Mouse (Mus musculus): ENCODE data around the gene Pus7l.
A peak's percentile ranks its signal among the peaks of the same experiment; 100 is the strongest.

The Pus7l gene

DNA sequence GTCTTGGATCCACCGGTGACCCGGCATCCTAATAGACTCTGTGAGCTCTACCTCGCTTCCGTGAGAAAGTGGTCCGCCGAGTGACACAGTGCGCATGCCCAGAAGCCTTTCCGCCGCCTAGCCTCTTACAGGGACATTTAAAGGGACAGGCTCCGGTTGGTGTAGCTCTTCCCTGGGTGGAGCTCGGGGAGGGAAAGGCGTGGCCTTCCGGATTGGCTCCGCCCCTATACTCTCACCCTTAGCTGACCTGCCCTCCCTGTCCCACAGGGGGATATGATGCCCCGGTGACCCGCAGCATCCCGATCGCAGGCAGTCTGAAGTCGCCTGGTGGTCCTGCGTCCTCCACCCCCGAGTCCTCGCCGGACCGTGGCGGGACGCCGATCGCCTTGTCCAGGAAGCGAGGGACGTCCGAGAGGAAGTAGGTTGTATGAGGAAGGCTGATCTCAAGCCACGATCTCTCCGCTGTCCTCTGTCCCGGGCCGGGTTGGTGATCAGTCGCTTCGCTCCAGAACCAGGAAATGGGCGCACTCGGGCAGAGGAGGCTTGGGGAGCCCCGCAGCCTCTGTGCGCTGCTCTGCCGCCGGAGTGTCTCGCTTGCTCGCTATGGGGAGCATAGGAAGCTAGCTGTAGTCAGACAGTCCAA, at the start of gene Pus7l, which contains the start of gene Irak4:
Gene Pus7l, minus strand, starts transcription at position 139 of the 643 bp plus-strand sequence.
Gene Irak4, plus strand, starts transcription at position 235 of the 643 bp plus-strand sequence.
- DNase-seq, result peak; percentile 95 to 96

DNA sequence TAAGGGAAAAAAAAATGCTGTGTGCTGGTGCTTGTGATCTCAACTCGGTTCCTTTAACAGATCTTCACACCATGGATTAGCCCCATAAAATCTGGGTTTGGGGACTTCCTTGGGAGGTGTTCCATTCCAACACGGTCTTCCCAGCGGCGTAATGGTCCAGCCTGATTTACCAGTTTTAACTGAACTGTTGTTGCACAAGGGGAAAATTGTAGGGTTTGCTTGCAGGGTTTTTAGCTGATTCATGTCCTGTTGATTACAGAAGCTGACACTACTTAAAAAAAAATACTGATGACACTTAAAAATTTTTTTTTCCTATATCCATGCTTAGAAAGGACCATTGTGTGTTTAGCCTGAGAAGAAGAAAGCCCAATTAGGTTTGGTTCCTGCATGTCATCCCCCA, 48.0 kb upstream of the Pus7l start:
- no peak for DNase-seq

DNA sequence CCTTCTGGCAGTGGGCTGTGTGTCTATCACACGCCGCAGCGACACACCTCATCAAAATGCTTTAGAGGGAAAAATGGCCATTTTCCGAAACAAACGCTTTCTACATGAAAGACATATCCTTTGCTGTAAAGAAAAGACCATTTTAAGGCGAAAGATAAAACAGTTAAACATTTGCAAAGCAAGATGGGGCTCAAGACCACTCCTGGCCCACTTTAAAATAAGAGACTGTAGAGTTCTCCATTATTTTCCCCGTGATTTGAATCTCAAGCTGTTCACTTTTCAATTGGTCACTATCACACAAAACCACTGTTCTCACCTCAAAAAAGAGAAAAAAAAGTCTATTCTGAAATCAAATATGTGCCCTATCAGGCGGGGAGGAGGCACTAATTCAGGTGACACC, 46.7 kb upstream of the Pus7l start:
- no peak for DNase-seq

DNA sequence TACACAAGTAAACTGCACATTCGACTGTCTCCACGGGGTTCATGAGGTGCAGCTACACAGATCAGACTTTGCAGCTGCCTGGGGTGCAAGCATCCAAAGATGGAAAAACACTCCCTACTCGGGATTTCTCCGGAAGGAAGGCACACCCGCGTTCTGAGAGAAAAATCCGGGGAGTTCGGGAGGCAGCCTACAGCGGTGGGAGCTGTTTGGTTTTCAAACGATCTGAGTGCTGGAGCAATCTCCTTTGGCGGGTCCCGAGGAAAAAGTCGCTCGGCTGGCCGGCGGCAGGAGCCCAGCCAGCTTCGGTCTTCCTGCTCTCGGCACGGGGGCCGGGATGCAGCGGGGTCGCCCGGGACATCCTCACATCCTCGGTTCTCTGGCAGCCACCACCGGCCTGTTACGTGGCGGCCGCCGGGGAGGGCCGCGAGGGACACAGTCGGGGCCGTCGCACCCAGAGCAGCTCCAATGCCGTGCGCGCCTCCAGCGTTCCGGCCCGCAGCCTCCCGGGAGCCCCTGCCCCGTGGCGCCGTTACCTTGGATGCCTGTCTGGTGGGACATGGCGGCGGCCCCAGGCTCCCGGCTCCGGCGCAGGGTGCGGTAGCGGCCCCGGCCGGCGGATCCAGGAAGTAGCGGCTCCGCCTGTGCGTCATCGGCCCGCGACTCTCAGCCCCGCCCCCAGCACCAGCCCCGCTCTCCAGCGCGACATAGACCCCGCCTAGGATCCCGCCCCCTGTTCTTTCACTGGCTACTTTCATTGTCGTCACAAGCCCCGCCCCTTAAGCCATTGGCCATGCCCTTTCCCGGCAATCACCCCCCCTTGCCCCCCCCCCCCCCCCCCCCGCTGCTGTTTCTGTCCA, 46.1 kb upstream of the Pus7l start, which contains the start of gene Twf1:
Gene Twf1, minus strand, starts transcription at position 671 of the 857 bp plus-strand sequence.
- DNase-seq, result peak; percentile 99 to 100

DNA sequence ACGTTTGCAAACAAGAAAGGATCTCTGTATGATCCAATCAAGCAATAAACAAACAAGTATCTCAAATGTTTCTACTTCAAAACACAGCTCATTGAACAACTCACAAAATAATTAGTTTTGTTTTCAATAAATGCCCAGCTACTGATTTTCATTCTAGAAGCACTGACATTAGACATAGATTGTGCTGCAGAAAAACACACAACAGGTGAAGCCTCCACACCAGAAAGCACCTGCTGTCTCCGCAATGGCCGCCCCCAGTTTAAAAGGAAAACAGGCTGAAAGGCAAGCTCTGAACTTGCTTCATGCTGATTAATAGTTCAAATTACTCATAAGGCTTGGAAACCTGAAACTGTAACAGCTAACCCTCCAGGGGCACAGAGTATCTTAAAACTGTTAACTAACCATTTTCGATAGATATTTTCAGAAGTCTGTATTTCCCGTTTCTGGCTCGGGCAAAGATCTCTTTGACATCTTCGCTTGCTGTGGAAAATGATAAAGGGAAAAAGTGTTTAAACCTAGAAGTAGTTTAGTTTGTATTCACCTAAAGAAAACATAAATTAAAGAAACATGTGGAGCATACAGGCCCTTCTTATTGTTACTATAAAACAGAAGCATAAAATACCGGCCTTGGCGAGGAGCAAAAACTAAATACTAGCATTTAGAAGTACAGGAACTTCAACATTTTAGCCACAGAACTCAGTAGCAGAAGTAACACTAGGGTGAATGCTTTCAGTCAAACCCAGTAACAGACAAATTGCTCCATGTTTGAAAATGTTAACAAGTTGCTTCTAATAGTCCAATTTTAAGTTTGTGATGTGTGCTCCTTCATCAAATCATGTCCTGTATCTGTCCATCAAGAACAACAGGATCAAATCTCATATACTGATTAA, 44.7 kb upstream of the Pus7l start:
- DNase-seq, result no peak

DNA sequence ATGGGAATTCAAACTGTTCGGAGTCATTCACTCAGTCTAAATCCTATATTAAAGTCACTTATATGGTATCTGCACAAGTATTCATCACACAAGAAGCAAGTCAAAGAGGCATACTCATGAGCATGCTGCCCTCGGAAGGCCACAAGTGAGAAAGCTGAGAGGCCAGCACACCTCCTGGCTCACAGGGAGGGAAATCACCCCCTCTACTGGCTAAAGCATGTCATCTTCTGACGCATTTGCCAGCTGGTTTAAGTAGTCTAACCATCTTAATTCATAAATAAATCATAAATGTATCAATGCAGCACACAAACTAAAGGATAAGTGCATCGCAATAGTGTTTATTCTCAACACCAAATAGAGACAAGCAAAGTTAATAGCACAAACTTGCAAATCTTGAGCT, 41.4 kb upstream of the Pus7l start:
- DNase-seq, result no peak

DNA sequence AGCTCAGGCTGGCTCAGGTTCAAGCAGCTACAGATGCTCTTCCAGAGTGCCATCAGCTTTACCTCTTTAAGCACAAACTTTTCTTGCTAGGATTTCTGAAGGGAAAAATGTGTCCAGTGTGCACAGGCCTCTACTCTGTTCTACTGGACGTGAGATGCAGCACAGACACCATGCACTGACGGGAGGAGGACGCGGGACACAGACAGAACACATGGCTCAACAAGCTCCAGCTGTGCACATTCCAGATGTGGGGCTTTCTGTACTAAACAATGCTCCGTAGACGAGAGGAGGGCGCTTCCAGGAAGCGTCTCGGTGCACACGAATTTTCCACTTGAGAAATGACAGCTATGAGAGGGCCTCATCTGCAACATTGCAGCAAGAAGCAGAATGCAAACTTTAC, 39.8 kb upstream of the Pus7l start:
- DNase-seq, result no peak

DNA sequence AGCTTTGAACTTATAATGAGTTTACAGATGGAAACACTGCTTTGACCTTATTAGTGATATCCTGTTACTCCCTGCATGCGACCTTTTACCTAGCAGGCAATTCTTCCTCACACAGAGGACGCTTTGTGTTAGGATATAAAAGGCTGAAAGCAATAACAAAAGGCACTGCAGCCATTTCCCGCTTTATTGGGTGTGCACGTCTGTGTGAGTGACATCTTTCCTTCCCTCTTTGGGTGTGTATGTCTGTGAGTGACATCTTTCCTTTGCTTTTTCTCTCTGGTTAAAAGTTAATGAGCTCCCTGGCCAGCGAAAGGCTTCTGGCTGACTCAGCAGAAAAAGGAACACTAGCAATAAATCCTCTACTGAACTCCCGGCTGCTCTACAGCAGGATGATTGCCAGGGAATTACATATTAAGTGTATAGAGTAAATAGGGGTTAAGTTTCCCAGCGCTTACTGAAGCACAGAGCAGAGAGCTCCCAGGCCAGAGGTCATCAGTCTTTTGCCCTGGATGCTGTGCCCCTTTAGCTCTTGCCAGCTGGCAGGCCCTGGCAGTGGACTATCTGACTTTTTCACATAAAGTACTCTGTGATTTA, 38.8 kb upstream of the Pus7l start:
- DNase-seq, result peak; percentile 45 to 77

DNA sequence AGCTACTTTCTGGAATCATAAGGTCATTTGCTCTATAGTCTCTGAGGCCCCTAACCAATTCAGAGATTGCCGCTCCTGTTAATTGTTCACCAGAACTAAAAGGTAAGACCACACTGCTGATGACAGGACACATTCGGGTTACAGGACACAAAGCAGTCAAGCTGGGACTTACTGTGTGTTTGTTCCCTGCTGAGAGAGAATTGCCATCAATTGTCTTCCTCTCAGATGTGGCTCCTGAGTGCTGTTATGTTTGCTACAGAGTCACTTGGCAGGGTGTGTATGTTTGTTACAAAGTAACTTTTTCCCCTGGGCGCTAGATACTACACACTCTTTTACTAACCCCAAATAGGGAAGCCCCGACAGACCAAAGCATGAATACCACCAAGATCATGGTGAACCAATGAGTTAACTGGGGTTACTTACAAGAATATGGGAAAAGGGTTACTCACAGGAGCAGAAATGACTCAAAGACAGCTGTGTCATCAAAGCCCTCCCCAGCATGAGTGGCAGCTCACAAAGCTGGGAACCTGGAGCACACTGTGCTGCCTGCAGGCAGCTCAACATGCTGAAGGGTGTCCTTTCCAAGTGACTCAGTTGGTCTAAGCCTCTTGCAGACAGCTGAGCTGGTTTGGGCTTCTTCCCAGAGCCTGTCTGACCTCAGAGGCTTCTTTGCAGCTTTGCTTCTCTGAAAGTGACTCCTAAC, 31.4 kb upstream of the Pus7l start:
- DNase-seq, result no peak

DNA sequence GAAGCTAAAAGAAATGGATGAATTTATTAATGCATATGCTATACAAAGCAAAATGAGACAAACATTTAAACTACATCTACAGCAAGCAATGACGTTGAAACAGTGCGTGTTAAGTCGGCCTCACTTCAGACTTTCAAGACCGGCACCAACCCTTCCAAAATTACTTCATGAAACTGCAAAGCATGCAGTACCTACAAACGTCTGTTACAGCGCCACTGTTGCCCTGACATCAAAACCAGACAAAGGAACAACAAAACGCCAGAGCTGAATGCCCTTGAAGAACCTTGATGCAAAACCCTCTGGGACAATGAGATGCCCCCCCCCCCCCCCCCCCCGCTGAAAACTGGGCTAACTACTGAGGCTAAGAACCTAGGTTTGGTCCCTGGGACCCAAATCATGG, 29.4 kb upstream of the Pus7l start:
- no peak for DNase-seq

DNA sequence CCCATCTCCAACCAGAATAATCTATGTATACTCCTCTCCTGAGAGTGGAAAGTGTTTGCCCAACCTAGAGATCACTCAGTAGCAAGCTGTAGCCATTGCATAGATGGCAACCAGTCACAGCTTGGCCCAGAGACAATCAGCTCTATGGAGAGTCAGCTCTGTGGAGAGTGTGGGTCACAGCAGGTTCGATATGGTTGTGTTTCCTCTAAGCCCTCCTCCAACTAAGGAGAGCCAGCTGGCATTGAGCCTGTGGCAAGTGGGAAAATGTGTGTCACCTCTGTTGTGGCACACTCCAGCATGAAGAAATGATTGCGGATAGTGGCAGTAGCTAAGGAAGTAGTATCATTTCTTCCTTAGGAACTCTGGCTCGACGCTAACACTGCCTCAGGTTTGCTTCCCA, 28.2 kb upstream of the Pus7l start:
- DNase-seq, result no peak

DNA sequence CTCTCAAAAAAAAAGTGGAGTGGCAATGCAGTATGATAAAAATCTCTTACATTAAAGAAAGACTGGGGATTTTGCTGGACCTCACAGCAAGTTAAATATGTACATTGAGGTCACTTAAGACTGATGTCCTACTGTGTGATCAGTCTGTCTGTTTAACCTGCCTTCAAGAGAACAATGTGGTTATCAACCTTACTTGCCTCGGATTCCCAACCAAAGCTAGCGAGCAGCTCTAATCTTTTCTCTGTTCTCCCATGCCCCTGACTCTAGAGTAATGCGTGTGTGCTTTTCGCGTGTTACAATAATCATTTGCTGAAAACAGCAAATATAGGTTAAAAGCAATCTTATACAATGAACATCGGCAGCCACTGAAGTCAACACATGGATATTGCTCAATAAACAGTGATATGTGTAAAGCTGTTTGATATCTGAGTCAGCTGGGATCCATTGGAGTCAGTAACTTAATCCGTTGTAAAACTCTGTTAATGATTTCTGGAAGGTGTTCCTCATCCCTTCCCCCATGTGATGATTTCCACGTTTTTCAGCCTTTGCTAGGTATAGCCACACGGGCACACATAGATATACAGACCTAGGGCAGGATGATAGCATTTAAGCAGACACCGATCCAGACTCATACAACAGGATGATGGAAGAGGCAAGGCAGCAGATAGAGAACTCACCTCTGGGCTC, 25.3 kb upstream of the Pus7l start:
- no peak for DNase-seq

DNA sequence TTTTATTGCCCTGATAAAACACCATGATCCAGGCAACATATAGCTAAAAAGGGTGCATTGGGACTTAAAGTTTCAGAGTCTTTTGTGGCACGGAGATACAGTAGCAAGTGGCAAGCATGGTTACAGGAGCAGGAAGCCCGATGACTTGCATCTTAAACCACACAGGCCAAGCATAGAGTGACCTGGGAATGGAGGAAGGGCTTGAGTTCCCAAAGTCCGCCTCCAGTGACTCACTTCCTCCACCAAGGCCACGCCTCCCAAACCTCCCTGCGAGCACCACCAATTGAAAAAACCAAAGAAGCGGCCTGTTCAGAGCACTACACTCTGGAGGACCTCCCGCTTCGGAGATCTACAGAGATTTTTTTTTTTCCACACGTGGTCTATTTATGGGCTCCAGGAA, 22.5 kb upstream of the Pus7l start:
- DNase-seq, result no peak

DNA sequence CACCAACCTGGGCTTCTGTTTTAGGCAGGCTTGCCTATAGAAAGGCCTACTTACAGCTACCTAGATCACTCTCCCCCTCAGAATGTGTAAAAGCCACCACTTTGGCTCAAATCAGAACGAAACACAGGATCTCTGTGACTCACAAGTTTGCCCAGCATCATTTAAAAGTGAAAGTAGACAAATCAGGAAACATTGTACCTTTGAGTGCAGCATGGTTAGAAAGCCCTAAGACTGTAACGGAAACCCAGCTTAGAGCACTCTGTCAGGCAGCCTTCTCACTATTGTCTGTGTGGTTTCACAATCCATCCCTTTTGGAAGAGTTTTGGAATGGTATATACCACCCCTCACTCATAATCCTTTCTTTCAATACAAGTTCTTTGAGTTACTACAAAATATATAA, 21.6 kb upstream of the Pus7l start:
- DNase-seq, result no peak

DNA sequence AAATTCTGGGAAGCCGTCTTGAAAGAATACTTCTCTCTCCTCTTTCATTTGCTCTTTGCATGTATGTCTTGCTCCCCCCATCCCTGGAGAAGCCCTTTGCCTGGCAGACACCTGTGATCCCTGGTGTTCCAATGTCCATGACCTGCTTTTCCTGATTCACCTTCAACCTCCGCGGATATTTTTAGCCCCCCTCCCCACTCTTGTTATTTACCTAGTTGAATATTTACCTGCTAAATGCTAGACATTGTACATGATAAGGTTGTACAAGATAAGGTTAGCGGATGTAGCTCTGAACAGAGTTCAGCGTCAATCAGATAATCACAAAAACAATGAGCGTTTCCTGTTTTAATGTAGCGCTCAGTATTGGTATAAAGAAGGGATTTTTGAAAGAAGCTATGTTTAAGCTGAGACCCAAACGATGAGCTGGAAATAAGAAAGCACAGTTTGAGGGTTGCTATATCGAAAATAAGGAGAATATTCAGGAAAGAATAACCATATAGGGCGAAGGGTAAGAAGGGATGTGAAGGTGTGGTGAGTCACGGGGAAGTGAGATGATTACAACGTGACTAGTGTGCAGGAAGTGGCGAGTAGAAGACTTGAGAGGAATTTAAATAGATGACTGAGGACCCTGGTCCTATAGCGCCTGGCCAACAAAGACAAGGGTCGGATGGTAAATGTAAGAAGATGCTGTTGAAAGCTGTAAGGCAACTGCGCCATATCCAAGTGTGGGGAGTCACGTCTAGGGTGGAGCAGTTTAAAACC, 15.7 kb upstream of the Pus7l start:
- DNase-seq, result no peak

DNA sequence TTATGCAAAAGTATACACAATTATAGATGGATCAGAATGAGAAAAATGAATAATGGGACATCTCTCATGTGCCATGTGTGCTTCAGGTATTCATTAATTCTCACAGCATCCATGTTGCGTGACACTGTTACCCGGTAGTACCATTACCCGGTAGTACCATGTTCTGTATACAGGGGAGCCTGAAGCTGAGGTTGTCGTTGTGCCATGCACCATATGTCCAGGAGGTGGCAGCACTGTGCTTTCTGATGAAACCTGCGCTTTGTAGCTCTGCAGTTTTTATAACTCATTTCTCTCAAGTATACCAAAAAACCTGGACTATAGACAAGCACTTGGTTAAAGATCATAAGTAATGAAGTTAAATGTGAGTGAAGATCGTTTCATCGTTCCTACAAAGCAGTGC, 14.1 kb upstream of the Pus7l start:
- peak; percentile 79 to 94 for DNase-seq

DNA sequence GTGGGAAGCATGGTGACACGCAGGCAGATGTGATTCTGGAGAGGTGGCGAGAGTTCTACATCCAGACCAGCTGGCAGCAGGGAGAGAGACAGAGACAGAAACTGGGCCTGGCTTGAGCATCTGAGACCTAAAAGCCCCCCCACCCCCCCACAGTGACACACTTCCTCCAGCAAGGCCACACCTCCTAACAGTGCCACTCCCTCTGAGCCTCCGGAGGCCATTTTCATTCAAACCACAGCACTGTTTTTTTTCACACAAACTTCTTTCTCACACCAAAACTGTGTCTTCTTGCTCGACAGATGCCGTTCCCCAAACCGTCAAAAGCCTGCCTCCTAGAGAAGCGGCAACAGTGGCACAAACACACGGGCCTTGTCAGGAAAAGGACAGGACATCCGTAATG, 10.2 kb upstream of the Pus7l start:
- DNase-seq, result no peak

DNA sequence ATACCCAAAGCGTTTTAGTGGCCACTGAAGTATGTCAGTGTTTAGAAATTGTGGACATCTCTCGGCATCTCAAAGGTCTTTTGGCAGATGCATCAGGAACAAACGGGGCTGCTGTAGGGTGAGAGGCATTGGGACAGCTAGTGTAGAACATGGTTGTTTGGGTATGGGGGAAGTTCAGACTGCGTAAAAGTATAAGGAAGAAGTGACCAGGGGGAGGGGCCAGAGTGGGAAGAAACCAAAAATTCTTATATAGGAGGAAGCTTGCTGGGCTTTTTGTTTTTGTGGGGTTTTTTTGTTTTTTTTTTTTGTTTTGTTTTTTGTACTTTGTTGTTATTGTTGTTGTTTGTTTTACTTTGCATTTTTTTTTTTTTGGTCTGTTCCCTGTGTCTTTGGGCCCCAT, 1.5 kb upstream of the Pus7l start:
- no peak for DNase-seq

DNA sequence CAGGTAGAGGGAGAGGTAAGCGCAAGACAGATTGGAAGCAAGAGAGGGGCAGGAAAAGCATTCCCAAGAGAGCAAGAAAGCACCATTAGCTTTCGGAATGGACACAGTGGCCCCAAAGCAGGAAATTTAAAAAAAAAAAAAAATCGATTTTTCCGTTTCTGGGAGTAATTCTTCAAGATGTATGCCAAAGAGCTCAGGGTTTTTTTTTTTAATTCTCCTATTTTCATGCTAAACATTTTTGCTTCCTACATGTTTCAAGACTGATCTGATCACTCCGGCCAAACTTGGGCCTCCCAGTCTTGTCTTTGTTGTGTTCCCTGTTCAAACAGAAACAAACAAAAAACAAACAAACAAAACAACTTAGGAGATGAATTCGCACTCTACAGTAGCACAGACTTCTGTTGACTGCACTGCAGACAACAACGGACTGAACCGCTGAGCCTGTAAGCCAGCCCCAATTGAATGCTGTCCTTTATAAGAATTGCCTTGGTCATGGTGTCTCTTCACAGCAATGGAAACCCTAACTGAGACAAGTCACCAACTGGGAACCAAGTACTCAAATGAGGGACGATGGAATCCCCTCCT, 797 bp upstream of the Pus7l start:
- DNase-seq, result no peak

All from kidney, postnatal 25 days (tissue).